ENCODE assay signal across 19 mouse cellular contexts in genomic region chr19:24793545-24794139, GRCm38 (mm10).
DNase-seq lines count a peak whose midpoint lies in the region; ATAC-seq lines count a peak whose summit lies in the region.
"Had no signal": no experiment of that assay in that cellular context is flagged by ENCODE, and none has a peak within 500 bp of the region (broad histone marks: within the 10 kb centered on the region; RNA-seq: fewer than 3 reads in every experiment).

No protein-coding gene starts in this region.

- ATAC-seq in heart, embryonic 13.5 days (ENCODE audit: extremely low read depth, insufficient number of reproducible peaks, low FRiP score, low TSS enrichment), result no peak
- ATAC-seq in erythroid progenitor cell, adult 5-6 weeks (replicated peaks; ENCODE audit: low FRiP score, poor library complexity, severe bottlenecking), result peak; percentile 62
- peak; percentile 52 for ATAC-seq in liver, embryonic 11.5 days (replicated peaks; ENCODE audit: low FRiP score)
- ATAC-seq in megakaryocyte progenitor cell, adult 5-6 weeks (replicated peaks; ENCODE audit: poor library complexity), result peak; percentile 34
- ATAC-seq: forebrain, embryonic 13.5 days had no signal

- peak overlapping the region; percentile 37 for H3K4me2 ChIP-seq in heart, embryonic 13.5 days
- H3K4me2 ChIP-seq in liver, embryonic 11.5 days, result peak overlapping the region; percentile 45
- H3K4me2 ChIP-seq: embryonic facial prominence, embryonic 15.5 days; forebrain, embryonic 13.5 days; stomach, embryonic 15.5 days had no signal

- 0 out of 2 replicates have a peak overlapping the region, but pooled peaks have one; percentile 2 for H3K9ac ChIP-seq in heart, embryonic 13.5 days
- peak overlapping the region; percentile 52 for H3K9ac ChIP-seq in liver, embryonic 11.5 days (ENCODE audit: low read depth, low read length)
- H3K9ac ChIP-seq: embryonic facial prominence, embryonic 15.5 days; forebrain, embryonic 13.5 days; stomach, embryonic 15.5 days had no signal

- H3K27ac ChIP-seq in heart, embryonic 13.5 days (replicated peaks), result peak overlapping the region; percentile 44
- peak overlapping the region; percentile 86 for H3K27ac ChIP-seq in liver, embryonic 11.5 days (ENCODE audit: low read depth, low read length)
- H3K27ac ChIP-seq: embryonic facial prominence, embryonic 15.5 days; forebrain, embryonic 13.5 days; kidney, postnatal 0 days; midbrain, embryonic 10.5 days; stomach, embryonic 15.5 days had no signal

- H3K4me1 ChIP-seq in heart, embryonic 13.5 days, result peaks cover 45% of the 10 kb centered on the region
- H3K4me1 ChIP-seq in liver, embryonic 11.5 days (replicated peaks; ENCODE audit: control insufficient read depth, insufficient read depth, low read length), result peaks cover 29% of the 10 kb centered on the region
- H3K4me1 ChIP-seq: embryonic facial prominence, embryonic 15.5 days; forebrain, embryonic 13.5 days had no signal

- DNase-seq in heart, adult 9 months (ENCODE audit: low spot score in 2 of 2), result no peak
- no peak for DNase-seq in liver, embryonic 11.5 days (ENCODE audit: low spot score)
- DNase-seq in adrenal gland, postnatal 14 days, result no peak
- no peak for DNase-seq in thymus, postnatal 14 days
- DNase-seq: adrenal gland, adult 2 months; cerebellum, postnatal 25 days; gastrocnemius, postnatal 25 days; kidney, adult 18-20 months; lung, adult 2 months; retina, postnatal 1 day; thymus, adult 18-20 months had no signal

- WGBS in heart, embryonic 13.5 days, result 29% methylated on average over 9 of the region's 9 CpGs
- 32% methylated on average over 9 of the region's 9 CpGs for WGBS in liver, embryonic 11.5 days

- no peaks in the 10 kb centered on the region for H3K27me3 ChIP-seq in heart, embryonic 13.5 days (replicated peaks)
- no peaks in the 10 kb centered on the region for H3K27me3 ChIP-seq in liver, embryonic 11.5 days (replicated peaks; ENCODE audit: control insufficient read depth, insufficient read depth, low read length)
- H3K27me3 ChIP-seq: embryonic facial prominence, embryonic 15.5 days; forebrain, embryonic 13.5 days; stomach, embryonic 15.5 days had no signal

- no peaks in the 10 kb centered on the region for H3K9me3 ChIP-seq in heart, embryonic 13.5 days
- H3K9me3 ChIP-seq in liver, embryonic 11.5 days (ENCODE audit: control insufficient read depth, low read length), result no peaks in the 10 kb centered on the region
- H3K9me3 ChIP-seq: embryonic facial prominence, embryonic 15.5 days; forebrain, embryonic 13.5 days; midbrain, embryonic 10.5 days; stomach, embryonic 15.5 days had no signal

- H3K4me3 ChIP-seq in heart, embryonic 13.5 days, result no peak overlapping the region
- H3K4me3 ChIP-seq in liver, embryonic 11.5 days (ENCODE audit: low read depth, low read length), result no peak overlapping the region
- H3K4me3 ChIP-seq: embryonic facial prominence, embryonic 15.5 days; forebrain, embryonic 13.5 days; midbrain, embryonic 10.5 days; stomach, embryonic 15.5 days had no signal

- no peaks in the 10 kb centered on the region for H3K36me3 ChIP-seq in heart, embryonic 13.5 days
- no peaks in the 10 kb centered on the region for H3K36me3 ChIP-seq in liver, embryonic 11.5 days (ENCODE audit: control insufficient read depth, insufficient read depth, low read length)
- H3K36me3 ChIP-seq: embryonic facial prominence, embryonic 15.5 days; midbrain, embryonic 10.5 days; stomach, embryonic 15.5 days had no signal
